Mouse (Mus musculus) CH12.LX (cell line): ENCODE measurements around the gene Phox2a.

Source experiments
- CTCF ChIP-seq, 2 experiments: IDR thresholded peaks in 1 of 2; conservative IDR thresholded peaks in 1 of 2; 2 replicates each; pipeline ENCODE4 v1.5.1; 2011 to 2012; ENCODE audit warnings: low read depth in 2 of 2, low read length in 2 of 2, improper control_type of control experiment in 1 of 2, inconsistent platforms in 1 of 2, mild to moderate bottlenecking in 1 of 2, moderate library complexity in 1 of 2
- ELF1 ChIP-seq: IDR thresholded peaks from 2 replicates; pipeline ENCODE4 v1.6.1; 2014; ENCODE audit warnings: low read depth, mild to moderate bottlenecking, inconsistent platforms, low read length, improper control_type of control experiment
- EP300 ChIP-seq: IDR thresholded peaks from 2 replicates; pipeline ENCODE4 v1.6.1; 2011; ENCODE audit warnings: low read length, improper control_type of control experiment
- GABPA ChIP-seq: IDR thresholded peaks from 2 replicates; pipeline ENCODE4 v1.6.1; 2012; ENCODE audit warnings: low read depth, low read length, improper control_type of control experiment, inconsistent platforms; ENCODE audit not compliant: insufficient replicate concordance
- KAT2A ChIP-seq: IDR thresholded peaks from 2 replicates; pipeline ENCODE4 v1.6.1; 2012; ENCODE audit warnings: low read length, improper control_type of control experiment, inconsistent platforms; ENCODE audit not compliant: insufficient replicate concordance
- MAFK ChIP-seq: IDR thresholded peaks from 2 replicates; pipeline ENCODE4 v1.6.1; 2011; ENCODE audit warnings: low read length, improper control_type of control experiment; ENCODE audit not compliant: insufficient replicate concordance
- MAZ ChIP-seq: IDR thresholded peaks from 2 replicates; pipeline ENCODE4 v1.6.1; 2012; ENCODE audit warnings: low read depth, mild to moderate bottlenecking, inconsistent platforms, low read length, improper control_type of control experiment, moderate library complexity
- NELFE ChIP-seq: IDR thresholded peaks from 2 replicates; pipeline ENCODE4 v1.6.1; 2011; ENCODE audit warnings: low read depth, low read length, improper control_type of control experiment
- NRF1 ChIP-seq: IDR thresholded peaks from 2 replicates; pipeline ENCODE4 v1.6.1; 2014; ENCODE audit warnings: low read depth, mild to moderate bottlenecking, inconsistent platforms, low read length, improper control_type of control experiment, moderate library complexity
- POLR2A ChIP-seq: IDR thresholded peaks from 2 replicates; pipeline ENCODE4 v1.6.1; 2011; ENCODE audit warnings: low read depth, mild to moderate bottlenecking, improper control_type of control experiment, low read length
- POLR2AphosphoS2 ChIP-seq: IDR thresholded peaks from 2 replicates; pipeline ENCODE4 v1.6.1; 2011; ENCODE audit warnings: low read depth, low read length, improper control_type of control experiment
- UBTF ChIP-seq: IDR thresholded peaks from 2 replicates; pipeline ENCODE4 v1.6.1; 2012; ENCODE audit warnings: low read depth, mild to moderate bottlenecking, inconsistent platforms, low read length, improper control_type of control experiment, moderate library complexity
- ZC3H11A ChIP-seq: IDR thresholded peaks from 2 replicates; pipeline ENCODE4 v1.6.1; 2012; ENCODE audit warnings: low read depth, mild to moderate bottlenecking, inconsistent platforms, low read length, improper control_type of control experiment
- ZNF384 ChIP-seq: IDR thresholded peaks from 2 replicates; pipeline ENCODE4 v1.6.1; 2012; ENCODE audit warnings: low read depth, low read length, improper control_type of control experiment, inconsistent platforms

DNA sequence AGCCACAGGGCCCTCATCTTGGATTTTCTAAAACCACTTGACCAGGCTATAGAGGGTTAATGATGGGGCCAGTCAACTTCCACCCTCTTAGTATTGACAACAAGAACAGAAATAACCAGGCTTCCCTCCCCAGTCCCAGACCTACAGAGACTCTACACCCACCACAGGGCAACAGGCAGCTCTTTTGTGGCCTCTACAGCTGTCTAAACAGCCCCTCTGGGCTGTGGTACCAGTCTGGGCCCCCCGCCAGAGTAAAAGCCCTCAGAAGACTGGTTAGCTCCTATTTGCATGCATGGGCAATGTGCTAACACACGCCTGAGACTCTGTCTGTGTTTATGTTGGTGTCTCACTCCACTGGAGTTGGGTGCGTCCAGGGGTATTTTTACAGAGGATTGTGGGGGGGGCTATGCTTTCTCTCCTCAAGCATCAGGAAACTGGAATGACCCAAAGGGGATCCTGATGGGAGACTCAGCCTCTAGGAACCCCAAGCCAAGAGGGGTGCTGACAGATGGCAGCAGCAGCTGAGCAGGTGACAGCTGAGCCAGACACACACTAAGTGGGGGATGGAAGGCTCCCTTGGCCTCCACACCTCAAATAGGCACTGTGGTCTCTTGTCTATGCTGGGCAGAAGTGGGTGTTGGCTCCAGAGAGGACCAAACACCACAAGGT, 15.9 kb downstream of the Phox2a start:
- TF ChIP-seq POLR2A (no peak), EP300 (no peak), ELF1 (no peak), CTCF (conservative IDR thresholded peaks at IDR 0.05 in 1 of 2, IDR thresholded peaks at IDR 0.05 in 1 of 2; ENCODE audit: low read depth in 2 of 2, low read length in 2 of 2) (no peak), ZC3H11A (no peak), KAT2A (no peak), MAZ (no peak), NRF1 (no peak), NELFE (no peak), ZNF384 (no peak), GABPA (no peak), MAFK (no peak), POLR2AphosphoS2 (no peak), UBTF (no peak)
